Mouse (Mus musculus) MEL (cell line): ENCODE results near the gene Ccdc88c.

Source experiments
- CTCF ChIP-seq, 3 experiments: IDR thresholded peaks in 2 of 3; conservative IDR thresholded peaks in 1 of 3; 2 replicates each; pipeline ENCODE4 v1.5.1; 2011 to 2012; ENCODE audit warnings: low read length in 3 of 3, low read depth in 2 of 3, mild to moderate bottlenecking in 2 of 3, improper control_type of control experiment in 1 of 3, inconsistent platforms in 1 of 3, mixed read lengths in 1 of 3, moderate library complexity in 1 of 3; ENCODE audit not compliant: control insufficient read depth in 1 of 3, insufficient read depth in 1 of 3, poor library complexity in 1 of 3, severe bottlenecking in 1 of 3
- GATA1 ChIP-seq: IDR thresholded peaks from 2 replicates; pipeline ENCODE4 v1.6.1; 2011; ENCODE audit warnings: low read depth, low read length, improper control_type of control experiment
- POLR2A ChIP-seq, 2 experiments: IDR thresholded peaks; 2 replicates each; pipeline ENCODE4 v1.6.1; 2011 to 2012; ENCODE audit warnings: low read length in 2 of 2, mild to moderate bottlenecking in 2 of 2, control low read depth in 1 of 2, improper control_type of control experiment in 1 of 2, low read depth in 1 of 2, moderate library complexity in 1 of 2; ENCODE audit not compliant: control insufficient read depth in 1 of 2, insufficient read depth in 1 of 2, poor library complexity in 1 of 2
- RCOR1 ChIP-seq: IDR thresholded peaks from 2 replicates; pipeline ENCODE4 v1.6.1; 2012; ENCODE audit warnings: low read depth, mild to moderate bottlenecking, inconsistent platforms, low read length, improper control_type of control experiment
- USF1 ChIP-seq: IDR thresholded peaks from 2 replicates; pipeline ENCODE4 v1.6.1; 2014; ENCODE audit warnings: low read depth, mild to moderate bottlenecking, inconsistent platforms, low read length, improper control_type of control experiment, moderate library complexity
- ZC3H11A ChIP-seq: IDR thresholded peaks from 2 replicates; pipeline ENCODE4 v1.6.1; 2012; ENCODE audit warnings: low read depth, mild to moderate bottlenecking, inconsistent platforms, low read length, improper control_type of control experiment
- ZMIZ1 ChIP-seq: IDR thresholded peaks from 2 replicates; pipeline ENCODE4 v1.6.1; 2012; ENCODE audit warnings: low read depth, mild to moderate bottlenecking, inconsistent platforms, low read length, improper control_type of control experiment, moderate library complexity

GRCm38 (mm10) chr12:100924646-100925339 lies 104.1 kb downstream of the Ccdc88c start:
- TF ChIP-seq CTCF (IDR thresholded peaks at IDR 0.05 in 2 of 3, conservative IDR thresholded peaks at IDR 0.05 in 1 of 3; ENCODE audit: control insufficient read depth in 1 of 3, insufficient read depth in 1 of 3, low read depth in 2 of 3, low read length in 3 of 3, poor library complexity in 1 of 3, severe bottlenecking in 1 of 3) (no peak), ZC3H11A (no peak), POLR2A (IDR thresholded peaks at IDR 0.05; ENCODE audit: control insufficient read depth in 1 of 2, insufficient read depth in 1 of 2, low read depth in 1 of 2, low read length in 2 of 2, poor library complexity in 1 of 2) (no peak), USF1 (no peak), GATA1 (no peak), ZMIZ1 (no peak), RCOR1 (no peak)
